Mouse (Mus musculus) heart, adult 2 months (tissue): Measurements from ENCODE around the gene Gfpt1. TPM values are rescaled to one million over a fixed set of nuclear protein-coding genes. Genes with fewer than 3 reads are reported as not detected.

Experiments
- DNase-seq, 2 experiments: peaks; one replicate each; pipeline ENCODE4 v3.0.0; 2021
- H3K27ac ChIP-seq: fragments of 200-600 bp; 2 replicates; pipeline ENCODE4 v1.8.1; 2022
- H3K27me3 ChIP-seq: fragments of 200-500 bp; 2 replicates; pipeline ENCODE4 v1.6.1; 2012; ENCODE audit warnings: mild to moderate bottlenecking, low read length, inconsistent platforms, mixed read lengths; ENCODE audit not compliant: control insufficient read depth, insufficient read depth
- H3K36me3 ChIP-seq: fragments of 200-500 bp; 2 replicates; pipeline ENCODE4 v1.6.1; 2012; ENCODE audit warnings: low read length, inconsistent platforms; ENCODE audit not compliant: control insufficient read depth, insufficient read depth
- H3K4me1 ChIP-seq: fragments of 200-500 bp; 2 replicates; pipeline ENCODE4 v1.6.1; 2011; ENCODE audit warnings: low read length; ENCODE audit not compliant: control insufficient read depth, insufficient read depth
- H3K4me3 ChIP-seq: fragments of 200-600 bp; 2 replicates; pipeline ENCODE4 v1.8.1; 2022
- H3K79me2 ChIP-seq: fragments of 200-500 bp; replicated peaks from 2 replicates; pipeline ENCODE4 v1.6.1; 2012; ENCODE audit warnings: mild to moderate bottlenecking, inconsistent platforms, low read length, moderate library complexity, mixed read lengths; ENCODE audit not compliant: control insufficient read depth, insufficient read depth
- H3K9ac ChIP-seq: fragments of 200-500 bp; 2 replicates; pipeline ENCODE4 v1.6.1; 2012; ENCODE audit warnings: low read depth, mild to moderate bottlenecking, control low read depth, inconsistent platforms, low read length, mixed read lengths
- CTCF ChIP-seq: fragments of 200-600 bp; IDR thresholded peaks from 2 replicates; pipeline ENCODE4 v1.8.1; 2022; ENCODE audit warnings: antibody characterized with exemption, mild to moderate bottlenecking, moderate library complexity
- EP300 ChIP-seq: fragments of 200-500 bp; IDR thresholded peaks from 2 replicates; pipeline ENCODE4 v1.6.1; 2011; ENCODE audit warnings: low read depth, low read length, control low read depth; ENCODE audit not compliant: insufficient read depth
- POLR2A ChIP-seq: fragments of 200-500 bp; IDR thresholded peaks from 2 replicates; pipeline ENCODE4 v1.6.1; 2011; ENCODE audit warnings: mild to moderate bottlenecking, low read depth, low read length, control low read depth; ENCODE audit not compliant: insufficient read depth
- WGBS: fragments of 180-500 bp; shearing (Covaris S2); methylation state at CpG from one replicate; pipeline ENCODE4 v1.1.7; 2018; 5-methylcytosine and 5-hydroxymethylcytosine counted together
- intact Hi-C: fragments of 180-260 bp; cut with DNase I; formaldehyde crosslinking; loops from one replicate; pipeline ENCODE4 v1.15.1; 2025
- polyA plus RNA-seq: library from polyadenylated mRNA; depleted of rRNA; stranded (reverse); fragments of >200 nt; gene quantifications from 2 replicates; pipeline ENCODE4 v1.2.3, GENCODE M21; 2012
- total RNA-seq, 2 experiments: library from RNA; stranded (reverse); gene quantifications; 2 replicates each; pipeline ENCODE4 v1.2.3; 2021

Gene Gfpt1
- total and polyA plus RNA-seq, 3 experiments, result 6.1 to 17.5 (median 16.1) TPM

DNA sequence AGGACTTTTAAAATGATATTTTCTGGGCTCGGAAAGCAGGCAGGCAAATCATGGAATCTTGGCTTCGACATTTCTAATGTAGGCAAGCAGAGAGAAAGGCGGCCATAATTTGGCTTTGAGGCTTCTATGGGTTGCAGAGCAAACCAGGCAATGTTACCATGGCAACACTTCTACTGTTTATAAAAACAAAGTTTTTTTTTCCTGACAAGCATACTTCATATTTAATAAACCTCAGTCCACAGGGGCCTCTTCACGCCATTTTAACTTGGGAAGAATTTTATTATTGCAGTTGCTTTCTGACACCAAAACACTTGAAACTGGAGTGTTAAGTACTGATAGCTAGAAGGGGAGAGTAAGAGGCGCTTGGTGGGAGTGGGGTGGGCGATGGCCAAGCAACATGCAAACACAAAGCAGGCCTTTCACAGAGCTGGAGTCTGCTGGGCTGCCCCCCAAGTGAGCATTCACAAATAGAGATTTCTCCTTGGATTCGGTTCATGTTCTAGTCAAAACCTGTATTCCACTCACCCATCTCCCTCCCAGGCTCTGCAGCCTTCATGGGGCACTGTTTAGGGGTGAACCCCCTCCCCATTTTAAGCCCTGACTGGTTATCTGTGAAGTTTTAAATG lies 57.1 kb downstream of the Gfpt1 start:
- Histone ChIP-seq H3K9ac (no peak overlapping the region), H3K36me3 (no peaks in the 10 kb centered on the region), H3K27me3 (no peaks in the 10 kb centered on the region), H3K79me2 (no peaks in the 10 kb centered on the region), H3K27ac (no peak overlapping the region; the same call in 1 of the 2 replicates), H3K4me1 (no peaks in the 10 kb centered on the region; the same call in 1 of the 2 replicates), H3K4me3 (no peak overlapping the region)
- no peak for TF ChIP-seq EP300
- TF ChIP-seq POLR2A, result no peak
- TF ChIP-seq CTCF, result no peak
- intact Hi-C loops, result loop anchor here (5.0 kb wide), 1 partner anchor 113 kb away; no protein-coding TSS in a partner anchor
- 67% methylated on average over 7 of the region's 7 CpGs for WGBS
- DNase-seq, result no peak

DNA sequence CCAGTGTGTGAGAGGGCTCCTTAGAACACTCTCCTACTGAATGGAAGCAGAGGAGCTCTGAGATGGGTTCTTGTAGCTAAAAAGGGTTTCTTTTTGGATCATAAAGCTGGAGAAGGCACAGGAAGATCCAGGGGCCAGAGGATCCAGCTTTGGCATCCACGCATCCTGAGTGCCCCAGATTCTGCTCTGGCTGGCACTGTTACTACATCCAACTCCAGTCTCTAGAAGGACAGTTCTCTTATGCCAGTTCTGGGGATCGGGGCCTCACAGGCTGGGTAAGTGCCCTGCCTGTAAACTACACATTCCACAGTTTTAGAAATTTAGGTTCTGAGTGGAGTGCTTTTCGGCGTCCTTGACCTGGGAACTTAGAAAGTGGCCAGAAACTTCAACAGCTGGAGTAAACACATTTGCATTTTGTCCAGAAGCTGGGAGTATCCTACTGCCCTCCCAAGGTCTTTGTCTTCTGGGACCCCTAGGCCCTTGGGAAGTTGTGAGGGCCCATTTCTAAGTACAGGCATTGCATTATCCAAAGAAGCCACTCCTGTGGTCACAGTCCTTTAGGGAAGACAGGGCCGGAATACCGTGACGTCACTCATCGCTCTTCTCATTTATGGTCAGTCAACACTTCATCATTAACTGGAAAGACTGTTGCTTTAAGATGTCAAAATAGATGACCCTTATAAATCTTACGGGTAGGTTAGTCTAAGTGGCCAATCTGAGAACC lies 57.8 kb downstream of the Gfpt1 start:
- Histone ChIP-seq H3K4me3 (no peak overlapping the region), H3K4me1 (no peaks in the 10 kb centered on the region; the same call in 1 of the 2 replicates), H3K79me2 (no peaks in the 10 kb centered on the region), H3K9ac (no peak overlapping the region), H3K27me3 (no peaks in the 10 kb centered on the region), H3K27ac (no peak overlapping the region; the same call in 1 of the 2 replicates), H3K36me3 (no peaks in the 10 kb centered on the region)
- TF ChIP-seq CTCF (no peak), POLR2A (no peak), EP300 (no peak)
- 83% methylated on average over 9 of the region's 9 CpGs for WGBS
- DNase-seq, result no peak
- intact Hi-C loops, result loop anchor here (1.0 to 5.0 kb wide), 4 partner anchors 112 to 286 kb away; partner anchors contain the start of gene Antxr1

GRCm38 (mm10) chr6:87101281-87101954 lies 58.8 kb downstream of the Gfpt1 start:
- H3K4me3 ChIP-seq, result peak overlapping the region; percentile 44
- H3K79me2 ChIP-seq, result no peaks in the 10 kb centered on the region
- DNase-seq, result peak; percentile 80 to 89
- 8% methylated on average over 12 of the region's 12 CpGs for WGBS
- no peaks in the 10 kb centered on the region for H3K27me3 ChIP-seq
- no peaks in the 10 kb centered on the region for H3K36me3 ChIP-seq
- TF ChIP-seq CTCF (peak; percentile 75), EP300 (0 out of 2 replicates have a peak, but pooled peaks have one; percentile 13), POLR2A (no peak)
- no peaks in the 10 kb centered on the region; the same call in 1 of the 2 replicates for H3K4me1 ChIP-seq
- peak overlapping the region; percentile 24; the same call in 1 of the 2 replicates for H3K27ac ChIP-seq
- intact Hi-C loops, result loop anchor here (1.0 to 5.0 kb wide), 4 partner anchors 111 to 285 kb away; partner anchors contain the start of gene Antxr1
- H3K9ac ChIP-seq, result peak overlapping the region; percentile 59

DNA sequence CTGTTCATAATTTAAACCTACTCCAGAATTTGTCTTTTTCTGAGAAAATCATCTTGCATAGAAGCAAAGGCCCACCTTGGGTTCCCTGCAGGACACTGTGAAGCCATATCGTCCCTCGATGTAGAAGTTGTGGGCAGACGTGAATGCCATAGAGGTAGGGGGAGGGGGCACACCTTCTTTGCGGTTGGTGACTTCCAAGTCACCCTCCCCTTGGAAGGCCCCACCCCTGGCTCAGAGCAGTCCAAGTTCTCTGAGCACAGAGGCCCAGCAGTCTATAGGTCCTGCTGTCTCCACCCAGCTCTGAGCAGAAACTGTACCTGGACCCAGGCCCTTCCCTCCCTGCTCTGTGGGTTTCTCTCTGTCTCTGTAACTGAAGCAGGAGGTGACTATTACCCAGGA lies 59.3 kb downstream of the Gfpt1 start:
- WGBS, result 17% methylated on average over 4 of the region's 4 CpGs
- no peak overlapping the region for H3K9ac ChIP-seq
- no peaks in the 10 kb centered on the region for H3K79me2 ChIP-seq
- DNase-seq, result peak in 1 of 2 experiments; percentile 31
- no peak for TF ChIP-seq EP300
- no peak for TF ChIP-seq POLR2A
- H3K27ac ChIP-seq, result peak overlapping the region; percentile 17; the same call in 1 of the 2 replicates
- H3K36me3 ChIP-seq, result no peaks in the 10 kb centered on the region
- H3K4me3 ChIP-seq, result no peak overlapping the region
- intact Hi-C loops, result loop anchor here (1.0 to 5.0 kb wide), 4 partner anchors 110 to 284 kb away; partner anchors contain the start of gene Antxr1
- no peaks in the 10 kb centered on the region for H3K27me3 ChIP-seq
- H3K4me1 ChIP-seq, result no peaks in the 10 kb centered on the region; the same call in 1 of the 2 replicates

GRCm38 (mm10) chr6:87102421-87102911 lies 59.8 kb downstream of the Gfpt1 start:
- TF ChIP-seq CTCF (no peak), POLR2A (no peak), EP300 (no peak)
- intact Hi-C loops, result loop anchor here (5.0 kb wide), 1 partner anchor 110 kb away; no protein-coding TSS in a partner anchor
- Histone ChIP-seq H3K27ac (peak overlapping the region; percentile 17; the same call in 1 of the 2 replicates), H3K27me3 (no peaks in the 10 kb centered on the region), H3K4me3 (no peak overlapping the region), H3K4me1 (no peaks in the 10 kb centered on the region; the same call in 1 of the 2 replicates), H3K36me3 (no peaks in the 10 kb centered on the region), H3K9ac (no peak overlapping the region), H3K79me2 (no peaks in the 10 kb centered on the region)
- DNase-seq, result peak in 1 of 2 experiments; percentile 48
- 34% methylated on average over 7 of the region's 7 CpGs for WGBS
